Mouse (Mus musculus) T-helper 2 cell (primary cell): ENCODE results near the gene Nlgn2.
"Not testable (repeated sequence)": the region's sequence is repeated elsewhere in the genome, so short reads cannot be mapped to it uniquely, and the experiment has no call there.

ENCODE experiments used
- in situ Hi-C: fragments of 300-600 bp; cut with MboI, MseI; formaldehyde crosslinking; loops from one replicate; pipeline ENCODE4 v1.15.1; 2025; ENCODE audit warnings: high pct_unique_total_duplicates

Gene Nlgn2

DNA sequence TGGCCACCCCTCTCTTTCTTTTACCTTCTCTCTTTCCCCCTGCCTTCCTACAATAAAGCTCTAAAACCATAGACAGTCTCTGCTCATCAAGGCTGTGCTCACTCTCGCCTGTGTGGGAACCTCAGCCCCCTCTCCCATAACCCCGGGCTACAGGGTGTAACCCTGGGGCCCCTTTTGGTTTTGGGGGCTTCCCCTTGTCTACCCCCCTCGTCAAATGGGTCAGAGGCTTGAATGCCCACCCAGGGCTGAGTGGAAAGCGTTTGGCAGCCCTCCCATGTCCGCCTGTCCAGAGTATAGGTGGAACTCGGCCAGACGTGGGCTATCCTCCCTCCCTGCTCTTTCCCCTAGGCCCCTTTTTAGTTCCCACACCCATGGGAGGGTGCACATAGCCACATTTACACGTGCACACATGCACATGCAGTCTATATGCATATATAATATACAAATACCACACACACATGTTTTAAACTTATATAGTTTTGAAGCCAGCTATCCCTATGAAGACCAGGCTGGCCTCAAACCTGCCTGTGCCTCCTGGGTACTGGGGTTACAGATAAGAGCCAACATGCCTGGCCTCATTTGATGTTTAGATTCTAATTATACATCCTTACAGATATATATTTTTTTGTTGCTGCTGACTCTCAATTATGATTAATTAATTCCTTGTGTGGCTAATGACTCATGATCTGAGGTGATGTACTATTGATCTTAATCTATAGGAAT lies 26.7 kb upstream of the Nlgn2 start:
- in situ Hi-C loops, result no loop called here

DNA sequence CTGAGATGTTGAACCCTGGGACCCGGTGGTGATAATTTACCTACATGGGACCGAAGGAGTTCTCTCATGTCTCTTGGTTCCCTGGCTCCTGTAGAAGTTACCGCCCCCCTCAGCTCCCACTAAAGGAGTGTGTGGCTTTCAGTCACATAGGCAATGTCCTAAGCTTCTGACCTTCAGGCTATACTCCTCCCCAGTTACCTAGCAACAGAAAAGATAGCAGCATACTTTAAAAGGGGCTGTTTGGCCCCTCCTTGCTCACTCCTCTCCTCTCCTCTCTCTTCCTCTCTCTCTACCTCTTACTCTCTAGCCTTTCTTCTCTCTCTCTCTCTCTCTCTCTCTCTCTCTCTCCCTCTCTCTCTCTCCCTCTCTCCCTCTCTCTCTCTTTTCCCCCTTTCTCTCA lies 26.1 kb upstream of the Nlgn2 start:
- in situ Hi-C loops, result not testable (repeated sequence)

DNA sequence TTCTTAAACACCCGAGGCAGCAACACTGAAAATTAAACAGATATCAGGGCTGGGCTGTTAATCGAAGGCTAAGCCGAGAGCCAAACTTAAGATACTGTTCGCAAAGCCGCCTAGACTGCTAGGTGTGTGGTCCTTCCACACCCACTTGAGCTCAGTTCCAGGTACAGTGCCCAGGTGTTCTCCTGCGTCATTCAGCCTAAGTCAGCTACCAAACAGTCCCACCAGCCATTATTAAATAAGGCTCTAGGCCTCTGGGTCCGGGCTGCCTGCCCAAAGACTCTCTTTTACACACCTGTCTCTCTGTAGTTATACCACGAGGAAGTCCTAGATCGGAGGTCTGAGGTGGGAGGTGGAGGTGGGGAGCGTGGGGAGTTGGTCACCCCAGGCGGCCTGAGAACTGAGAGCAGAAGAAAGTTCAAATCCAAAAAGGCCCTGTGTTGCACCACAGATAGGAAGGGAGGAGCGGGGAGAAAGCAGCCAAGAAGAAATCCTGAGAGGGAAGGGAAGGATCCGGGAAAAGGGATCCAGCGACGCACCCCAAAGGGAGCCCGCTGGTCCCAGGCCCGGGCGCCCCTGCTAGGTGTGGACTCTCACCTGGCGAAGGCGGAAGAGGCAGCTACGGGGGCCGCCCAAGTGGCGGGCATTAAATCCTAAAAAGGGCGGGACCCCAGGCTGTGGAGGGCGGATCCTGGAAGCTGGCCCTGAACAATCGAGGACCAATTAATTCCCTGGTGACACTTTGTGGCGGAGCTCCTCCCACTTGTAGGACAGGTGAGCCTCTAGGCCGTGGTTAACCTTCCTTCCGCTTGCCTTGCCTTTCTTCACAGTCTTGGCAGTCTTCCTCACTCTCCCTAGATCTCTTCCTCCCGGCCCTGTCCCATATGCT lies 20.8 kb upstream of the Nlgn2 start, which contains the start of gene Tnk1:
Gene Tnk1, minus strand, starts transcription at position 618 of the 886 bp plus-strand sequence.
- in situ Hi-C loops, result no loop called here

DNA sequence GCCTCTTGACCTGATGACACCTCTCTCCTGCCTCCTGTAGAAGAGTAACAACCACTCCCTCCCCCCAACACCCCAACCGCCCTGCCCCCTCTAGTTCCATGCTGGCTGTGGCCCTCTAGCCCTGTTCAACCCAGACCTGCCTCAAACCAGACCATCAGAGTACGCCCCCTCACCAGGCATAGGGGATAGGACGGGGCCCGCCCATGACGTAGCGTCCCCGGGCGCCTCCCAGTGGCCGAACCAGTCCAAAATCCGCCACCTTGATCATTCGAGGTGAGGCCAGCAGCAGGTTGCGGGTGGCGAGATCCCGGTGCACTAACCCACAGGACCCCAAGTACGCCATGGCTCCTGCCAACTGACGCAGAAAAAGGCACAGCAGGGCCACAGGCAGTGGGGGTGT lies 17.8 kb upstream of the Nlgn2 start:
- in situ Hi-C loops, result no loop called here

DNA sequence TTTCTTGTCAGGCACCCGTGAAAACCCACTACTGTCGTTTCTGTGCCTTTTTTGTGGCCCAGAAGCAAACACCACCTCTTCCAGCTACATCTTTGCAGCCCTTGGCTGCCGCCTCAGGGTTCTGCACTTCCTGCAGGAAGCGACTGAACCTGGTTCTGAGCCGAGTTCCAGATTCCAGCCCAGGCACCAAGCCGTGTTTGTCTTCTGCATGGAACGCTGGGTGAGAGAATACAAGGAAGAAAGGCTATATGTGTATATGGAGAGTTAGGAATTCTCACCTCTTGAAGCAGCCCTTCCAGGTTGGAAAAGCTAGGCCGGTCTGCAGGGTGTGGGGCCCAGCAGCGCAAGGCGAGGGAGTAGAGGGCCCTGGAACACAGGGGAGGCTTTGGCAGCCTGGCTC lies 17.1 kb upstream of the Nlgn2 start:
- in situ Hi-C loops, result no loop called here

DNA sequence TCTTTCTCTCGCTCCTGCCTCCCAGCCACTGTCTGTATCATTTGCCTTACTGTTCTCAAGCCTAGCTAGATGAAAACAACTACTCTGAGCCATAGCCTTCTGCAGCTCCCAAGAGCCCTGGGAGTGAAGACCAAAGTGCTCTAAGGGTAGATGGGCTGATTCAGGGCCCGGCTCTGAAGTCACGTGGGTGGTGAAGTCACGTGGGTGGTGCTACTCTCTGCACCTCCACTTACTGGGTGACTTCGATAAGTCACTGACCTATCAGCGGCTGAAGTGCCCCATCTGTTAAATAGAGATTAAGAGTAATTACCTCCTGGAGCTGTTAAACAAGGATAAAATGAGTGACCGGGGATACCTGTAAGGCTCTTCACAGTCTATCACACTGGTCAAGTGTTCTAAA lies 16.4 kb upstream of the Nlgn2 start:
- in situ Hi-C loops, result no loop called here

DNA sequence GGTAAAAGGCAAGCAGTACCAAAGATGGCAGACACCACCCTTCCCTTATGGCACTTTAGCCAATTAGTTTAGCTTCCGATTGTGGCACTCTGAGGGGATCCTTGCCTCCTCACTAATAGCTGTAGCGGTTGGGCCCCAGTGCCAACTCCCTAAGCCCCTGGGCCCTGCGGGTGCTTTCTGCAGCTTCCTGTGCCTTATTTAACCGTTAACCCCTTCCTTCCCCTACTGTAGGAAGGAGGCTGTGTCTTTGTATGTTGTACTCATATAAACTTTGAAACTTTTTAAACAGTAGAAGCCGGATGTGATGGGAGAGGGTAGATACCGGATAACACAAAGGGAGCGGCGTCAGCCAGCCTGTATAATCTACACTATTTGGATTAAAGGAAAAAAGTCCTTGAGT lies 13.2 kb upstream of the Nlgn2 start:
- in situ Hi-C loops, result no loop called here

DNA sequence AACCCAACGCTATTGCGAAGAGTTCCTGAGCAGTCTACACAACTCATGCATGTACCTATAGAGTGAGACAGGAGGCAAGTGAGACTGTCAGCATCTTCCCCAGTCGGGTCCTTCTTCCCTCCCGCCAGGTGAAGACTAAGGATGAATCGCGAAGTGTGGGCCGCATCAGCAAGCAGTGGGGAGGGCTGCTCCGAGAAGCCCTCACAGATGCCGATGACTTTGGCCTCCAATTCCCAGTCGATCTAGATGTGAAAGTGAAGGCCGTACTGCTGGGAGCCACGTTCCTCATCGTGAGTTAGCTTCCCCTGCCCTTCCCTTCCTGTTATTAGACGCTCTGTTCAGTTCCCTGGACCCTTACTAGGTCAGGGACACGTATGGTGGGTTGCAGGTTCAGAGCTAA lies 12.3 kb upstream of the Nlgn2 start:
- in situ Hi-C loops, result no loop called here

DNA sequence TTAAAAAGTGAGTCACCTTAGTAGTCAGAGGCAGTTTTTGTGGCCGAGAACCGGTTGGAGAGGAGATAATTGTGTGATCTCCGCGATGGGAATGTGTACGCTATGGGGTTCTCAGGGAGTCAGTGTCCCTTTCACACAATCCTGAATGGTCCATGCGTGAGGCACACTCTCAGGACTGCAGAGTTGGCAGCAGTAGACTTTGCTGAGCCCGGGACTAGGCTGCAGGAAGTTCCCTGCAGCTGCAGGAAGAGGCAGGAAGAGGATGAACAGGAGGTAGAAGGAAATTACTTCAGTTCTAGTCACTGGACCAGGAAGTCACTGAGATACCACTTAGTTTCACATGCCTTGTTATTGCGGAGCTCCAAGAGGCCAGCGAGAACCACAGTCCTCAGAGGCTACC lies 11.5 kb upstream of the Nlgn2 start:
- in situ Hi-C loops, result no loop called here

DNA sequence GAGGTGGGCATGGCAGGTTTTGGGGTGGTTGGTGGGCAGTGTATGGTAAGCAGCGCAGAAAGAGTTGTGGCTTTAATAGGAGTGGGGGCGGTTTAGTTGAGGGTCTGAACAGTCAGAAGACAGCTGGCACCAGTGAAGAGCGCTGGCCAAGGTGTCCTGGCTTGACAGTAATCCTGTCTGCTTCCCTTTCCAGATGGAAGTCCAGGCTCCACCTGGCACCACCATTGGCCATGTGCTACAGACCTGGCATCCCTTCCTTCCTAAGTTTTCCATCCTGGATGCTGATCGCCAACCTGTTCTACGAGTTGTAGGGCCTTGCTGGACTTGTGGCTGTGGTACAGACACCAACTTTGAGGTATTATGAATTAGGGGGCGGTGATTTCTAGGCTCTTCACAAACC lies 10.4 kb upstream of the Nlgn2 start:
- in situ Hi-C loops, result no loop called here

DNA sequence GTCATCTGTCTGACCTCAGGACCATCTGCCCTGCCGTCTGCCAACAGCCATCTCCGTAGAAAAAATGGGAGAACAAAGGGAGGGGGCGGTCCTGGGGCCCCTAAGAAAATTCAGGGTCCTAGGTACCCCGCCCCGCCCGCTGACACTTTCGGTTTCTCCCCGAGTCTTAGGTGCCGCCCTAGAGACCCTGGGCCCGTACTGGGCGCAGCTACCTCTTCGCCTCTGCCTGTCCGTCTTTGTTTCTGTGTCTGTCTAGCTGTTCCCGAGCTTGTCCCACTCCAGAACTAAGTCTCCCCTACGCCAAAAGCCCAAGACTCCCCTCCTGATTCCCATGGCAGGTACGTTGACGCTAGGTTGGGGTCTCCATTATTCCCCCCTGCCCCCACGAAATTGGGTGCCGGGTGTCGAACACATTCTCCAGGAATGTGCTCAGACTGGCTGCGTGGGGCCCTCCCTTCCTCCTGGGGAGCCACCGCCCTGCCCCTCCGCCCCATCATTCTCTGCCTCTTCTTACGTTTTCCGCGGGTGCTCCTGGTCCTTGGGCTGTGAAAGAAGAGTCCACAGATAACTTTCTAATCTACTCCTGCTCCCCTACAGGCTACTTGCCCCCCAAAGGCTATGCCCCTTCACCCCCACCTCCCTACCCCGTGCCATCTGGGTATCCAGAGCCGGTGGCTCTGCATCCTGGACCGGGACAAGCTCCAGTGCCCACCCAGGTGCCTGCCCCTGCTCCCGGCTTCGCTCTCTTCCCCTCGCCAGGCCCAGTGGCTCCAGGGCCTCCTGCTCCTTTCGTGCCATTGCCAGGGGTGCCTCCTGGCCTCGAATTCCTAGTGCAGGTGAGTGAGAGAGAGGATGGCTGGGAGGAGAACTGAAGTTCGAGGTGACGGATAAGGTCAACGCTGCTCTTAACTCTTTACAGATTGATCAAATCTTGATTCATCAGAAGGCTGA lies 9.4 kb upstream of the Nlgn2 start:
- in situ Hi-C loops, result no loop called here

DNA sequence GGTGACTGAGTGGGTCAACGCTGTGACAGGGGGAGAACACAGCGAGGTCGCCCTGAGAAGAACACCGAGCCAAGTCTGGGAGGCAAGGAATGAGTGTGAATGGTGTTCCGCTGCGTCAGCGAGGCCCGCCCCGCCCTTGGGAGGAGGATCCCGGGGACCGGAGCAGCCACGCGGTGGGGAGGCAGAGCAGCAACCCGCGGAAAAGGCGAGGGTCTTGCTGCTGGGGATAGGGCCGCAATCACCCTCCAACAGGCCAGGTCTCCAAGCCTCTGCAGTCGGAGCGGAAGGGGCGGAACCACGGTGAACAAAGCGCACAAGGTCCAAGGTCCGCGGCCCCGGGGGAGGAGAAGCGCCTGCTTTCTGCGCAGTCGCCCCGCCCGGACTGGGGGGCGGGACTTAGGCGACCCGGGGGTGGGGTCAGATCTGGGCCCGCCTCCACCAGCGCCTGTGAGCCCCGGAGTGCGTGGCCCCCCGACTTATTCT lies 8.7 kb upstream of the Nlgn2 start, which contains the start of gene Plscr3:
Gene Plscr3, plus strand, starts transcription at position 179 of the 483 bp plus-strand sequence.
- in situ Hi-C loops, result no loop called here

DNA sequence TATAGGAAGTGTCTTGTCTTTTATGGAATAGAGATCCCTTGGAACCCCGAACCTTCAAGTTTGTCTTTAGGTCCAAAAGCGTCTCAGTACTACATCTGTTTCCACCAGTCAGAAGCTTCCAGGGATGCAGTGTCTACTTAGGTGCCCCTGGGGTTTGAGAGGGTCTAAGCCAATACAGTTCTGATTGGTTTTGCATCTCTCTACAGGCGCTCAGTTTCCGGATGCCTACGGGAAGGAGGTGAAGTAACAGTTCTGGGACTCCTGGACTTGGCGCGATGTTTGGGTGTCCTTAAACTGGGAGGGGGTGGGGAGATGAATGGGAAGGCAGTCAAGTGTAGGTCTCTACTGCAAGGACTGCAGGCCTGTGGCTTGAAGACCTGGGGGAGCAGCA lies 1.1 kb upstream of the Nlgn2 start:
- in situ Hi-C loops, result loop anchor here (5.0 kb wide), 1 partner anchor 41 kb away; the partner anchor contains the start of gene Chrnb1

DNA sequence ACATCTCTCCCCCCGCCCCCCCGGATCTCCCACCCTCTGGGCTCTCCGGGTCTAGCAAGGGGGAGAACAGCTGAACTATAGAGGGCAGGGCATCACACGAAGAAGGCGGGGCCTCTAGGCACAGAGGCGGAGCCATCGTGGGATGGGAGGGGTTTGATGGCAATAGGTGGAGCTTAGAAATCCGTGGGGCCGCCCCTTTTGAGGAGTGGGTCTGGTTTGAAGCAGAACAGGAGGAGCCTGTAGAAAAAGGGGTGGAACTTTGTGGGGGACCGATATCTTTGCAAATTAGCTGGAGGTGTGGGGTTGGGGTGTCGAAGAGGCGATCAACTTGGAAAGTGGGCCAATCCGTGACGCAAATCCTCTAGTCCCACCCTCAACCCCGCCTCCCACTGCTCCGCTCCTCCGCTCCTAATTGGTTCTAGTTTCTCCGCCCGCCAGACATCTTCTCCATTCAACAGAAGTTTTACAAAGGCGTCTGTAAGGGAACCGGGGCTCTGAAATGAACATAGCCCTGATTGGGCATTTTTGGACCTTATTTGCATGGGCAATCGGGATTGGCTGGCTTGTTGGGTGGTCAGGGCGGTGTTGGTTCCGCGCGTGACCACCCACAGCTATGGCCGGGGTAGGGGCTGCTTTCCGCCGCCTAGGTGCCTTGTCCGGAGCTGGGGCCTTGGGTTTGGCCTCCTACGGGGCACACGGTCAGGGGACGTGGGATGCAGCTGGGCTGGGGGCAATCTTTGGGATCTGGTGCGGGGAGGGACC lies 549 bp upstream of the Nlgn2 start, which contains the start of gene Tmem256:
Gene Tmem256, plus strand, starts transcription at position 563 of the 762 bp plus-strand sequence.
- in situ Hi-C loops, result loop anchor here (5.0 kb wide), 1 partner anchor 41 kb away; the partner anchor contains the start of gene Chrnb1

DNA sequence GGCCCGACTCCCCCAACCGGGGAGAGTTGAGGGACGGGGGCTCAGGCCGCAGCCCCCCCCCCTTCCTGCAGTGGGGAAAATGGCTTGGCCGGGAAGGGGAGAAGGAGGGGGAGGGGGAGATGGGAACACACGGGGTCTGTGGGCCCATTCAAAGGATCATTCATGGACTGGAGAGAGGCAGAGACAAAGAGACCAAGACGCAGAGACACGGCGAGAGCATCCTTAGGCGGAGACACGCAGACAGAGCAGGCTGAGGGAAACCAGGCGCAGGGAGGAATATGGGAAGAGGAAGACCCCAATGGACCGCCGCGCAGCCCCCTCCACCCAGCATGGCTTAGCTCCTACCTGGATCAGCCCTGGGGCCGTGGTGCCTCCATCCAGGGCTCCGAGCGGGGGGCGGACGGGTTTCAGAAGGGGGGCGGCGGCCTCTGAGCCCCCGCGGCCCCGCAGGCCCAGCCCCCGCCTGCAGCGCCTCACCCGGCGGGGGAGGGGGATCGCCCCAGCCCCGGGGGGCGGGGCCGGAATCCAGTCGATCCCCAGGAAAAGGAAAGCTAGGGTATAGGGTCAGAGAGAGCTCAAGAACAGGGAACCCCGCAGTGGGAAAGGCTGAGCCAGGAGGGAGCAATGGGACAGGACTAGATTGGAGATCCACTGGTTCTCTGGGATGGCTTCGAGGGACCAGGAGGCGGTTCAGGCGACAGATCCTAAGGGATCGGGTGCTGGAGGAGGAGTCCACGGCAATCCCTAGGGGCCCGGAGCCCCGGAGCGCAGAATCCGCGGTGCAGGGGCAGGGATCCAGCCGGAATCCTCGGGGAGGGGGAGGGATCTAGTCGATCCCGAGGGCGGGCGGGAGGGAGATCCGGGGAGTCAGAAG lies 644 bp downstream of the Nlgn2 start:
- in situ Hi-C loops, result loop anchor here (5.0 kb wide), 1 partner anchor 40 kb away; the partner anchor contains the start of gene Chrnb1

DNA sequence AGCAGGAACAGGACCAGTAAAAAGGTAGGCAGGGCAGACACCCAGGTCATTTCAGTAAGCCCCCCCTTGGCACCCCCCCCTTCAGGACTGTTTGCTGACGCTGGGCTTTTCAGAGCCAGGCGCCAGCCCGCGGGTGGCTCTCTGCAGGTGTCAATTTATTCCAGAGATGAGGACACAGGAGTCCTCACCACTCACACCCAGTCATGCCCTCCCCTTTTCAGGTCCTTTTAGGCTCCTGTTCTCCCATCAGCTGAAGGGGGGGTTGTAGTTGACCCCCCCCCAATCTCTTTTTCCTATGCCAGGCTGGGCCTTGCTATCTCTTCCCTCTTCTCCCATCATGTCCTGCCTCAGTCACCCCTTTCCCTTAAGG lies 1.6 kb downstream of the Nlgn2 start:
- in situ Hi-C loops, result loop anchor here (5.0 kb wide), 1 partner anchor 39 kb away; the partner anchor contains the start of gene Chrnb1

DNA sequence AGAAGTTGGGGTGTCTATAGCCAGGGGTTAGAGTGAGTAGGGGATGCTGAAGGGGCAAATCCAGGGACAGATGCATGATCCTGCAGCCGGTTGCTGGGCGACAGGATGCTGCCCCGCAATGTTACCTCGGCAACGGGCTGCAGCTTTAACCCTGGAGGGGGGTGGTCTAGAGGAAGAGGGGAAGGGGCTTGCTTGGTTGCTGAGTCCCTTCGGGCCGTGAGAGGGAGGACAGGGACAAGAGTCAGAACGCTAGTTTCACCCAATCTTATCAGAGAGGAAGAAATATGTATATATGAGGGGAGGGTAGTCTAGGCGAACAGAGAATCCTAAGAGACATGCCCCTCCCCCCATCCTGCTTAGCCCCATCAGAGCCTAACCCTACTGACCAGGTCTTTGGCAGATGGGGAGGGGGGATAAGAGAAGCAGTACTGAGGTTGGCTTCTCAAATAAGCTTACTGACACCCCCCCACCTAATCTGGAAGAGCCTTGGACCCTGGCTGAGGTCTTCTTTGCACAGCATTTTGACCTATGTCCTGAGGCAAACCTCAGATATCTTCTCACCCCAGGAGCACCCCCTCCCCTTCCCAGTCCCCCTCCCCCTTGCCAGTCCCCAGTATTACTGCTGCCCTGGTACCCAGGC lies 2.1 kb downstream of the Nlgn2 start:
- in situ Hi-C loops, result loop anchor here (5.0 kb wide), 1 partner anchor 38 kb away; the partner anchor contains the start of gene Chrnb1

DNA sequence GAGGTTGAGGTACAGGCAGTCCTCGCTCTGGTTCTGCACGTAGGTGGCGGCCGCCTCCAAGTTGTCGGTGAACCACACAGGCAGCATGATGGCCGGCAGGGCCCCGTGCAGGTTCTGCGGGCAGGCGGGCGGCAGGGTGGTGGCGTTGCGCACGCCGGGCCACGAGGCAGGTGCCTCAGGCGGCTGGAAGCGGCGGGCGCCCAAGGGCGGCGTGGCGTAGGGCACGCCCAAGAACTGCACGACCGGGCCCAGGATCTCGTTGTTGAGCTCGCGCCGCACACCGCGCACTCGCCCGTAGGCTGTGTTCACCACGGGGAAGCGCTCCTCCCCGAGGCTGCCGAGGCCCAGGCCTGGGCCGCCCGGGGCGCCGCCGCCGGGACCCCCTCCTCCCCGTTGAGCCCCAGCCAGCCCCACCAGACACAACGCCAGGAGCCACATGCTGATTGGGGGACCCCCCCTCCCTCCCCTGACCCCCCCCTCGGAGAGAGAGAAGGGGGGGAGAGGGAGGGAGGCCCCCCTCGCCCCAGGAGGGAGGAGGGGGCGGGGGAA lies 3.5 kb downstream of the Nlgn2 start:
- in situ Hi-C loops, result no loop called here

DNA sequence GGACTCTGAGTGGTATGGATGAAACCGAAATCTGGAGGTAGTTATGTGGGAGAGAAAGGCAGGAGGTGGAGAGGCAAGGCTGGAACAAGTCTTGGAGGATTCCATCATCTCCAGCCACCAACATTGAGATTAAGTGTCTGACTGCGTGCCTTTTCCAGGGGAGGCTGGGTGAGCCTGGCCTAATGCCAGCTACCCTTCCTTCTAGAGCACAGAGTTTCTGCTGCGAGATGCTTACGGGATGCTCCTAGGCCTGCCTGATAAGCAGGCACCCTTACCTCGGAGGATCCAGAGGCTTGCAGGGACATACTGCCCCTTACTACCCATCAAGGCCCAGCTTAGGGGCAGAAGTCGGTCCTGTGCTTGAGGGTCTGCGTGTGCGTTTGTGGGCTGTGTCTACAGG lies 4.0 kb downstream of the Nlgn2 start:
- in situ Hi-C loops, result no loop called here
